Mouse (Mus musculus): ENCODE results near the gene Lrrc34. TPM values are rescaled to one million over a fixed set of nuclear protein-coding genes. Genes with fewer than 3 reads are reported as not detected.

Lrrc34 gene
- polyA plus RNA-seq, 1 experiment: 0.21 TPM

- TF ChIP-seq CTCF (IDR thresholded peaks at IDR 0.05; ENCODE audit: borderline replicate concordance, insufficient read depth, low read depth, low read length) (no peak), POLR2A (IDR thresholded peaks at IDR 0.05; ENCODE audit: borderline replicate concordance, insufficient read depth, low read length) (no peak)
- H3K27ac ChIP-seq (ENCODE audit: insufficient read depth, low read length): no peak overlapping the region
- 87% methylated on average over 3 of the region's 3 CpGs for WGBS
- H3K4me3 ChIP-seq (replicated peaks; ENCODE audit: insufficient read depth, low read depth, low read length): no peak overlapping the region
- peaks cover 10% of the 10 kb centered on the region; the same call in 1 of the 2 replicates for H3K4me1 ChIP-seq (ENCODE audit: control insufficient read depth, insufficient read depth, low read length)
- H3K27me3 ChIP-seq (ENCODE audit: control insufficient read depth, insufficient read depth, low read length): no peaks in the 10 kb centered on the region
- DNase-seq: no peak
These were observed 38.7 kb downstream of the Lrrc34 start for GRCm38 (mm10) chr3:30608999-30609398.

GRCm38 (mm10) chr3:30603256-30603655 lies 44.4 kb downstream of the Lrrc34 start:
- H3K4me3 ChIP-seq (replicated peaks; ENCODE audit: insufficient read depth, low read depth, low read length): peak overlapping the region; percentile 21
- no peak for DNase-seq
- H3K4me1 ChIP-seq (ENCODE audit: control insufficient read depth, insufficient read depth, low read length): peaks cover 4% of the 10 kb centered on the region; the same call in 1 of the 2 replicates
- no peaks in the 10 kb centered on the region for H3K27me3 ChIP-seq (ENCODE audit: control insufficient read depth, insufficient read depth, low read length)
- no peak overlapping the region for H3K27ac ChIP-seq (ENCODE audit: insufficient read depth, low read length)
- no peak for TF ChIP-seq POLR2A (IDR thresholded peaks at IDR 0.05; ENCODE audit: borderline replicate concordance, insufficient read depth, low read length)
- no peak for TF ChIP-seq CTCF (IDR thresholded peaks at IDR 0.05; ENCODE audit: borderline replicate concordance, insufficient read depth, low read depth, low read length)
- WGBS: 29% methylated on average over 10 of the region's 10 CpGs

- under 1% methylated on average over 27 of the region's 27 CpGs for WGBS
- DNase-seq: no peak
- no peaks in the 10 kb centered on the region for H3K27me3 ChIP-seq (ENCODE audit: control insufficient read depth, insufficient read depth, low read length)
- H3K4me3 ChIP-seq (replicated peaks; ENCODE audit: insufficient read depth, low read depth, low read length): peak overlapping the region; percentile 71
- peaks cover 4% of the 10 kb centered on the region; the same call in 1 of the 2 replicates for H3K4me1 ChIP-seq (ENCODE audit: control insufficient read depth, insufficient read depth, low read length)
- TF ChIP-seq POLR2A (IDR thresholded peaks at IDR 0.05; ENCODE audit: borderline replicate concordance, insufficient read depth, low read length) (no peak), CTCF (IDR thresholded peaks at IDR 0.05; ENCODE audit: borderline replicate concordance, insufficient read depth, low read depth, low read length) (no peak)
- peak overlapping the region; percentile 90 for H3K27ac ChIP-seq (ENCODE audit: insufficient read depth, low read length)
These were observed 45.0 kb downstream of the Lrrc34 start for GRCm38 (mm10) chr3:30602740-30603098.

- peak within 1 kb of the TSS; percentile 98 for H3K4me3 ChIP-seq (replicated peaks; ENCODE audit: insufficient read depth, low read depth, low read length)
- no peaks in the 10 kb centered on the region for H3K4me1 ChIP-seq (ENCODE audit: control insufficient read depth, insufficient read depth, low read length)
- WGBS: under 1% methylated on average over 40 of the region's 40 CpGs
- DNase-seq: peak; percentile 97 to 99
- H3K27me3 ChIP-seq (ENCODE audit: control insufficient read depth, insufficient read depth, low read length): no peaks in the 10 kb centered on the region
- TF ChIP-seq CTCF (IDR thresholded peaks at IDR 0.05; ENCODE audit: borderline replicate concordance, insufficient read depth, low read depth, low read length) (peak; percentile 17; the same call in 1 of the 2 replicates), POLR2A (IDR thresholded peaks at IDR 0.05; ENCODE audit: borderline replicate concordance, insufficient read depth, low read length) (peak; percentile 71; the same call in 1 of the 2 replicates)
- peak within 1 kb of the TSS; percentile 90 for H3K27ac ChIP-seq (ENCODE audit: insufficient read depth, low read length)
These were observed 45.5 kb downstream of the Lrrc34 start, which contains the start of gene Mynn for GRCm38 (mm10) chr3:30602065-30602739. Gene Mynn, plus strand, starts transcription at chr3:30602065.

DNA sequence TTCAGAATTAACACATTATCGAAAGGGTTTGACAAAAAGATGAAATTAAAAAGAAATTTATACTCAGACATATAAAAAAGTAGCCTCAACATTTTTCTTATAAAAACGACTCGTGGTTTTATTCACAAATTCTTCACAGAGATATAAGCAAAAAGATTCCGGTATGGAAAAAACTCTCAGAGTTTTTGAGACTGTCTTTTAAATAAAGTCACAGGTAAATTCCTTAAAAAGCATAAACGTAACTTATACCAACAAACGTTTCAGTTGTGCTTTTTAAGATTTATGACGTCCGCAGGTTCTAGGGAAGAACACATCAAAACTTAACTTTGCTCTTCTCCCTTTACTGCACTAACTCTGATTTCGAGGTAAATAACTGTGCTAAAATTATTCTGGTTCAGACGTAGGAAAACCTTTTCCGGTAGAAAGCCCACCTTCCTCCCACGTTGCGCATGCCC lies 46.0 kb downstream of the Lrrc34 start:
- TF ChIP-seq CTCF (IDR thresholded peaks at IDR 0.05; ENCODE audit: borderline replicate concordance, insufficient read depth, low read depth, low read length) (no peak), POLR2A (IDR thresholded peaks at IDR 0.05; ENCODE audit: borderline replicate concordance, insufficient read depth, low read length) (no peak)
- DNase-seq: no peak
- Histone ChIP-seq H3K27ac (ENCODE audit: insufficient read depth, low read length) (peak overlapping the region; percentile 90; the same call in 1 of the 2 replicates), H3K4me3 (replicated peaks; ENCODE audit: insufficient read depth, low read depth, low read length) (peak overlapping the region; percentile 98), H3K4me1 (ENCODE audit: control insufficient read depth, insufficient read depth, low read length) (no peaks in the 10 kb centered on the region), H3K27me3 (ENCODE audit: control insufficient read depth, insufficient read depth, low read length) (no peaks in the 10 kb centered on the region)
- under 1% methylated on average over 13 of the region's 13 CpGs for whole genome bisulfite sequencing

GRCm38 (mm10) chr3:30601175-30601574 lies 46.5 kb downstream of the Lrrc34 start:
- WGBS: under 1% methylated on average over 17 of the region's 17 CpGs
- Histone ChIP-seq H3K4me1 (ENCODE audit: control insufficient read depth, insufficient read depth, low read length) (no peaks in the 10 kb centered on the region), H3K4me3 (replicated peaks; ENCODE audit: insufficient read depth, low read depth, low read length) (peak overlapping the region; percentile 98), H3K27me3 (ENCODE audit: control insufficient read depth, insufficient read depth, low read length) (no peaks in the 10 kb centered on the region), H3K27ac (ENCODE audit: insufficient read depth, low read length) (no peak overlapping the region; the same call in 1 of the 2 replicates)
- TF ChIP-seq POLR2A (IDR thresholded peaks at IDR 0.05; ENCODE audit: borderline replicate concordance, insufficient read depth, low read length): no peak
- TF ChIP-seq CTCF (IDR thresholded peaks at IDR 0.05; ENCODE audit: borderline replicate concordance, insufficient read depth, low read depth, low read length): no peak
- peak; percentile 87 to 91 for DNase-seq

DNA sequence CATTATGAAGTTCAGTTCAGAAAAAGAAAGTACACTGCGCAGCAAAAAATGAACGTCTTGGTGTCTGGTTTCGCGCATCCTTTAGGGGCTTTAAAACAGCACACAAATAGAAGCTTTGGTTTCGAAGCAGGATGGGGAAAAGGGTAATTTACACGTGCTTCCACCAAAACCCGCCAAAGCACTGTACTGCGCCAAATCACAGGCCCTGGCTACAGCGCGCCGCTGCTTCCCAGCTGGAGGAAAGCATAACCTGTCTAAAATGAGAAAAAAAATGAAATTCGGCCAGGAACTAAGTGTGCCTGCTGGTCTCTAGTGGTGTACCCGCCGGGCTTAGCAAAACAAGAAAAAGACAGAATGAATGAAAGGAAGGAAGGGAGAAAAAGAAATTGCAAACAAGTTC lies 47.0 kb downstream of the Lrrc34 start:
- H3K27me3 ChIP-seq (ENCODE audit: control insufficient read depth, insufficient read depth, low read length): no peaks in the 10 kb centered on the region
- no peaks in the 10 kb centered on the region for H3K4me1 ChIP-seq (ENCODE audit: control insufficient read depth, insufficient read depth, low read length)
- H3K4me3 ChIP-seq (replicated peaks; ENCODE audit: insufficient read depth, low read depth, low read length): peak overlapping the region; percentile 98
- WGBS: under 1% methylated on average over 14 of the region's 14 CpGs
- TF ChIP-seq CTCF (IDR thresholded peaks at IDR 0.05; ENCODE audit: borderline replicate concordance, insufficient read depth, low read depth, low read length): no peak
- TF ChIP-seq POLR2A (IDR thresholded peaks at IDR 0.05; ENCODE audit: borderline replicate concordance, insufficient read depth, low read length): 0 out of 2 replicates have a peak, but pooled peaks have one; percentile 18
- DNase-seq: peak; percentile 69 to 70
- peak overlapping the region; percentile 90 for H3K27ac ChIP-seq (ENCODE audit: insufficient read depth, low read length)
